ENCODE assay signal across 8 mouse cellular contexts in genomic region chr7:29517178-29517577, GRCm38 (mm10). TPM values are rescaled to one million over a fixed set of nuclear protein-coding genes. Genes with fewer than 3 reads are reported as not detected.
A peak's percentile ranks its signal among the peaks of the same experiment; 100 is the strongest.
DNase-seq lines count a peak whose midpoint lies in the region; ATAC-seq lines count a peak whose summit lies in the region.

No protein-coding gene starts in this region.

- H3K4me2 ChIP-seq in heart, embryonic 16.5 days (ENCODE audit: low read depth, low read length), result peak overlapping the region; percentile 92; the same call in 1 of the 2 replicates
- H3K4me2 ChIP-seq in hindbrain, embryonic 13.5 days, result peak overlapping the region; percentile 81

- no peak for ATAC-seq in heart, embryonic 16.5 days (replicated peaks; ENCODE audit: extremely low read depth, insufficient read depth, low FRiP score)
- ATAC-seq in hindbrain, embryonic 13.5 days (ENCODE audit: low FRiP score), result no peak
- ATAC-seq in cerebellum, adult (ENCODE audit: insufficient number of reproducible peaks, low FRiP score, low TSS enrichment), result no peak

- peaks cover 19% of the 10 kb centered on the region for H3K27me3 ChIP-seq in heart, embryonic 16.5 days (ENCODE audit: control insufficient read depth, insufficient read depth, low read length)
- H3K27me3 ChIP-seq in hindbrain, embryonic 13.5 days, result no peaks in the 10 kb centered on the region
- H3K27me3 ChIP-seq in midbrain, embryonic 10.5 days (ENCODE audit: low read depth, poor library complexity, severe bottlenecking), result peaks cover 24% of the 10 kb centered on the region

- no peak overlapping the region for H3K27ac ChIP-seq in heart, embryonic 16.5 days (ENCODE audit: low read length)
- no peak overlapping the region for H3K27ac ChIP-seq in brown adipose tissue, adult 24 weeks (replicated peaks; ENCODE audit: low read depth, low read length)
- H3K27ac ChIP-seq in hindbrain, embryonic 13.5 days, result no peak overlapping the region
- H3K27ac ChIP-seq in midbrain, embryonic 10.5 days (replicated peaks), result no peak overlapping the region

- no peaks in the 10 kb centered on the region for H3K36me3 ChIP-seq in heart, embryonic 16.5 days (ENCODE audit: control insufficient read depth, insufficient read depth)
- H3K36me3 ChIP-seq in hindbrain, embryonic 13.5 days, result no peaks in the 10 kb centered on the region
- H3K36me3 ChIP-seq in midbrain, embryonic 10.5 days, result no peaks in the 10 kb centered on the region

- peaks cover 11% of the 10 kb centered on the region for H3K4me1 ChIP-seq in heart, embryonic 16.5 days (ENCODE audit: control insufficient read depth, insufficient read depth, low read length)
- H3K4me1 ChIP-seq in brown adipose tissue, adult 24 weeks (ENCODE audit: control insufficient read depth, insufficient read depth, insufficient read length, low read length), result peaks cover 9% of the 10 kb centered on the region
- H3K4me1 ChIP-seq in hindbrain, embryonic 13.5 days (replicated peaks), result peaks cover 46% of the 10 kb centered on the region
- peaks cover 42% of the 10 kb centered on the region for H3K4me1 ChIP-seq in midbrain, embryonic 10.5 days

- H3K9me3 ChIP-seq in heart, embryonic 16.5 days (replicated peaks; ENCODE audit: control insufficient read depth, low read length), result no peaks in the 10 kb centered on the region
- H3K9me3 ChIP-seq in hindbrain, embryonic 13.5 days, result no peaks in the 10 kb centered on the region
- no peaks in the 10 kb centered on the region for H3K9me3 ChIP-seq in midbrain, embryonic 10.5 days (replicated peaks)

- H3K4me3 ChIP-seq in heart, embryonic 16.5 days (ENCODE audit: low read length), result peak overlapping the region; percentile 73; the same call in 1 of the 2 replicates
- peak overlapping the region; percentile 29 for H3K4me3 ChIP-seq in brown adipose tissue, adult 24 weeks (ENCODE audit: insufficient read depth, low read depth, low read length)
- H3K4me3 ChIP-seq in hindbrain, embryonic 13.5 days, result peak overlapping the region; percentile 88
- peak overlapping the region; percentile 83 for H3K4me3 ChIP-seq in midbrain, embryonic 10.5 days

- WGBS in heart, embryonic 16.5 days, result 71% methylated on average over 5 of the region's 5 CpGs
- WGBS in hindbrain, embryonic 13.5 days, result 75% methylated on average over 5 of the region's 5 CpGs
- 82% methylated on average over 5 of the region's 5 CpGs for WGBS in midbrain, embryonic 10.5 days

- H3K9ac ChIP-seq in heart, embryonic 16.5 days (ENCODE audit: low read length), result no peak overlapping the region
- peak overlapping the region; percentile 89 for H3K9ac ChIP-seq in hindbrain, embryonic 13.5 days

- DNase-seq in heart, adult 18-20 months, result no peak
- DNase-seq in midbrain, embryonic 10.5 days (ENCODE audit: low spot score), result peak; percentile 11
- DNase-seq in frontal cortex, postnatal 14 days (ENCODE audit: low spot score in 2 of 2), result no peak
- DNase-seq in right cerebral cortex, adult 2 months (ENCODE audit: low spot score in 2 of 2), result no peak

RNA-seq across cellular contexts. Expression of gene Sipa1l3, which starts 1.3 kb away (rescaled TPM):
- 5.8 TPM in 2 replicates for polyA plus RNA-seq in heart, embryonic 16.5 days (2015; fragmentation: Nextera tagmentation; extraction: Ambion mirVana)
- total RNA-seq in heart, adult 18-20 months (2021), result 10 to 100 TPM in 1 of 2 experiments, 1 to 10 TPM in 1; 9.6 to 11.1 TPM
- polyA plus RNA-seq in brown adipose tissue, adult 24 weeks (2012; ENCODE audit: insufficient read depth, insufficient read length, missing spikeins), result 6.5 and 9.6 TPM in 2 replicates
- polyA plus RNA-seq in hindbrain, embryonic 13.5 days (2015; fragmentation: Nextera tagmentation; extraction: Ambion mirVana), result 12.6 and 13.7 TPM in 2 replicates
- polyA plus RNA-seq in midbrain, embryonic 10.5 days (2016; fragmentation: Nextera tagmentation; extraction: Ambion mirVana), result 8.4 and 8.7 TPM in 2 replicates

Comparison
In these comparisons a context has a peak if more than half of its experiments do, and no peak if none do; other contexts are left out.
1. H3K4me3 ChIP-seq: peak in every context shown above with its lines; median percentile 88 in hindbrain, embryonic 13.5 days; 83 in midbrain, embryonic 10.5 days; 73 in heart, embryonic 16.5 days; 29 in brown adipose tissue, adult 24 weeks.